Mouse (Mus musculus): ENCODE measurements around the gene Pard3. TPM values are rescaled to one million over a fixed set of nuclear protein-coding genes. Genes with fewer than 3 reads are reported as not detected.

Gene Pard3
- polyA plus RNA-seq, 1 experiment from 2014 or later: 27.3 TPM

DNA sequence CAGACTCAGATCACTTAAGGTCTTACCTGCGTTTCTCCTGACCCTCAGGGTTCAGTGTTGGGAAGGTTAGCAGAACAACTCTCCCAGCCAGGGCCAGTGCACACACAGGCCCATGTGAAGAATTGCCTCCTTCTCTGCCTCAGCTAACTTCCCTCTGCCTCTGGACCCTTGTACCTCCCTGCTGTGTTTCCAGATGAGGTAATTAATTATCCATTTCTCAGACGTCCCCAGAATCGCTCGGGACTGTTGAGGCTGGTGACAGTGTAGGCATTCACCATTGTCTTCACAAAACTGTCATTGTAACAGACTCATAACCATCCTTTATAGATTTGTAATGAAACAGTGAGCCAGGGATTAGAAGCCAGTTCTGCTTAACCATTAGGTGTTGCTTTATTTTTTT lies 143.8 kb downstream of the Pard3 start:
- H3K4me3 ChIP-seq (replicated peaks; ENCODE audit: low read depth, low read length): no peak overlapping the region
- no peaks in the 10 kb centered on the region for H3K36me3 ChIP-seq (ENCODE audit: control insufficient read depth, insufficient read depth, low read length)
- no peaks in the 10 kb centered on the region for H3K9me3 ChIP-seq (ENCODE audit: control insufficient read depth, low read length)
- H3K27ac ChIP-seq (replicated peaks; ENCODE audit: low read depth, low read length): no peak overlapping the region
- ATAC-seq (ENCODE audit: low FRiP score, low TSS enrichment): no peak
- 31% methylated on average over 4 of the region's 4 CpGs for WGBS
- no peaks in the 10 kb centered on the region for H3K27me3 ChIP-seq (ENCODE audit: control insufficient read depth, insufficient read depth, low read length)
- peaks cover 8% of the 10 kb centered on the region; the same call in 1 of the 2 replicates for H3K4me1 ChIP-seq (ENCODE audit: control insufficient read depth, insufficient read depth, low read length)
- no peak overlapping the region for H3K9ac ChIP-seq (replicated peaks; ENCODE audit: low read length)
- H3K4me2 ChIP-seq (ENCODE audit: low read length): no peak overlapping the region
- DNase-seq: no peak

DNA sequence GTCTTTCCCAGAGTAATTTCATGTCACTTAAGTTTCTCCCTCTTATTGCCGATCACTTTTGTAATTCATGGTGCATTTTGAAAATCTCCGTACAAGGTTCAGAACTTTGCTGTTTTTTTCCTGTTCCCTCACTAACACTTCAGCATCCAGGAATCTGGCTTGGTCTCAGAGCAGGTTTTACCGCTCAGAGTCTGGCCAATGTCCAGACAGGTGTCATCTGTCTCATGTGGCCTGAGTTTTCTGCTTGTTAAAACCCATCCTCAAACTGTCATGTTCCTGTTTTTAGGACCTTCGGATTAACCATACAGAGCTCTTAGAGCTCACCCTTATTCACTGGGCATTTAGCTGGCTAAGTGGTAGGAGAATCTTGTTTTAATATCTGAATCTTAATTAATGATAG lies 146.9 kb downstream of the Pard3 start:
- Histone ChIP-seq H3K36me3 (ENCODE audit: control insufficient read depth, insufficient read depth, low read length) (no peaks in the 10 kb centered on the region), H3K9me3 (ENCODE audit: control insufficient read depth, low read length) (no peaks in the 10 kb centered on the region), H3K4me3 (replicated peaks; ENCODE audit: low read depth, low read length) (no peak overlapping the region), H3K27ac (replicated peaks; ENCODE audit: low read depth, low read length) (no peak overlapping the region), H3K9ac (replicated peaks; ENCODE audit: low read length) (no peak overlapping the region), H3K4me1 (ENCODE audit: control insufficient read depth, insufficient read depth, low read length) (peaks cover 20% of the 10 kb centered on the region), H3K27me3 (ENCODE audit: control insufficient read depth, insufficient read depth, low read length) (no peaks in the 10 kb centered on the region), H3K4me2 (ENCODE audit: low read length) (no peak overlapping the region)
- ATAC-seq (ENCODE audit: low FRiP score, low TSS enrichment) (no peak), DNase-seq (no peak)
- WGBS: 94% methylated on average over 4 of the region's 4 CpGs

DNA sequence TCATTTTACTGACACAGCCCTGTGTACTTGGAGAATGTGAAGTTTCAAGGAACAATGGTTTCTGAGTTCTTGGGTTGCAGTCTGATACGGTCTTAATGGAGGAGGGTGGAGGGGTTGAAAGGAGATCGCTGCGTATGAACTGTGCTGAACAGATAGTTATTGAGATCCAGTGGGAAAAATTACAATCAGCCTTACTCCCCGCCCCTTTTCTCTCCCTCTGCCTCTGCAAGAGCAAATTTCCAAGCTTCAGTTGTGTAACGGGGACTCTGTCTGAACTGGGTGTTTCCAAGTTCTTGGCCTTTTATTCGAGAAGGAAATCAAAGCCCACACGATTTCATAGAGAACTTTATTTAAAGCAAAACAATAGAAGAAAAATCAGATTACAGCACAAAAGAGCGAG lies 150.6 kb downstream of the Pard3 start:
- H3K36me3 ChIP-seq (ENCODE audit: control insufficient read depth, insufficient read depth, low read length): no peaks in the 10 kb centered on the region
- ATAC-seq (ENCODE audit: low FRiP score, low TSS enrichment) (no peak), DNase-seq (no peak)
- no peaks in the 10 kb centered on the region for H3K27me3 ChIP-seq (ENCODE audit: control insufficient read depth, insufficient read depth, low read length)
- peaks cover 27% of the 10 kb centered on the region for H3K4me1 ChIP-seq (ENCODE audit: control insufficient read depth, insufficient read depth, low read length)
- H3K4me3 ChIP-seq (replicated peaks; ENCODE audit: low read depth, low read length): no peak overlapping the region
- WGBS: 54% methylated on average over 8 of the region's 8 CpGs
- no peak overlapping the region for H3K4me2 ChIP-seq (ENCODE audit: low read length)
- H3K27ac ChIP-seq (replicated peaks; ENCODE audit: low read depth, low read length): peak overlapping the region; percentile 58
- H3K9ac ChIP-seq (replicated peaks; ENCODE audit: low read length): no peak overlapping the region
- no peaks in the 10 kb centered on the region for H3K9me3 ChIP-seq (ENCODE audit: control insufficient read depth, low read length)

DNA sequence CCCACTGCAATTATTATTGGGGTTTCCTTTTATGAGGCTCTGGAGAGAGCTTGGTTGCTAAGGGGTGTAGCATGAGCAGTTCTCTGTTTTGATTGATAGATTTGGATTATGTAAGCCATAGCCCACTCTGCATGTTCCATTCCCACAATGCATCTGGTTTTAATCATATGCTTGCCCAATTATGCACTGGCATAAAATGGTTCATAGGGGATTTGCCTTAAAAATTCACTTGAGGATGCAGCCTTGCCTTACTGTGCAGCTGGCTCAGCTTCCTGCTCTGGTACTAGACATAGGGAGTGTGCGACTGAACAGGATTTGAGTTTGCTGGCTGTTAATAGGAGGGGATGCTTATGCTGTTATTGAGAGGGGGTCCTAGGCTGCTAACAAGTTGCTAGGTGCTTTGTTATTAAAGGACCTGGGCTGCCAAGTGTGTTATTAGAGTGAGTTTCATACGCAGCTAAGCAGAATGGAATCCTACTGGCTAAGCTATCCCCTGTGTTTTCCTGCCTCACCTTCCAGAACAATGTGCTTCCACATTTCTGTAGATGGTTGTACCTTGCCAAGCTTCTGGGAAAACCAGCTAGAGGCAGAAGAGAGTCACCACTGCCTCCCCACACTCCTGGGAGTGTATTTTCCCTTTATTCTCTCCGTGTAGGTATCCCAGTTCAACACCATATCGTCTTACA lies 151.2 kb downstream of the Pard3 start:
- peak; percentile 53; the same call in 1 of the 2 replicates for ATAC-seq (ENCODE audit: low FRiP score, low TSS enrichment)
- no peak overlapping the region for H3K9ac ChIP-seq (replicated peaks; ENCODE audit: low read length)
- peak overlapping the region; percentile 58 for H3K27ac ChIP-seq (replicated peaks; ENCODE audit: low read depth, low read length)
- no peak overlapping the region for H3K4me3 ChIP-seq (replicated peaks; ENCODE audit: low read depth, low read length)
- no peak overlapping the region for H3K4me2 ChIP-seq (ENCODE audit: low read length)
- DNase-seq: peak; percentile 62
- H3K36me3 ChIP-seq (ENCODE audit: control insufficient read depth, insufficient read depth, low read length): no peaks in the 10 kb centered on the region
- WGBS: 56% methylated on average over 4 of the region's 4 CpGs
- no peaks in the 10 kb centered on the region for H3K27me3 ChIP-seq (ENCODE audit: control insufficient read depth, insufficient read depth, low read length)
- H3K4me1 ChIP-seq (ENCODE audit: control insufficient read depth, insufficient read depth, low read length): peaks cover 32% of the 10 kb centered on the region
- no peaks in the 10 kb centered on the region for H3K9me3 ChIP-seq (ENCODE audit: control insufficient read depth, low read length)

DNA sequence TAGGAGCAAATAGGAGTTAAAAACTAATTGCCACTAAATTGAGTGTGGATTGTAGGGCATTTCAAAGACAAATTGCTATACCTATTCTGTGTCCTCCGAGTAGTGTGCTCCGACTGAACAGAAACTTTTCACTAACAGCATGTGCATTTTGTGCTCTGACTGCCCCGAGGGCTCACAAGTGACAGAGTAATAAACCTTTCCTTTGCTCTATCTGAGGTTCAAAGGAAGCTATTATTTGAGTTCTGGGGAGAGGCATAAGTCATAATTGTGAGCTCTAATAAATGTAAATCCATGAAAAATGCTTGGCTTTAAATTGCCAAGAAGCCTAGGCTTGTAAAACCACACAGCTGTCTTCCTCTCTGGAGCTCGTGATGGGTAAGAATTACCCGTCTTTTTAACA lies 156.5 kb downstream of the Pard3 start:
- peaks cover 28% of the 10 kb centered on the region for H3K4me1 ChIP-seq (ENCODE audit: control insufficient read depth, insufficient read depth, low read length)
- ATAC-seq (ENCODE audit: low FRiP score, low TSS enrichment): no peak
- no peaks in the 10 kb centered on the region for H3K36me3 ChIP-seq (ENCODE audit: control insufficient read depth, insufficient read depth, low read length)
- no peak overlapping the region for H3K4me2 ChIP-seq (ENCODE audit: low read length)
- DNase-seq: peak; percentile 48
- H3K27me3 ChIP-seq (ENCODE audit: control insufficient read depth, insufficient read depth, low read length): no peaks in the 10 kb centered on the region
- no peaks in the 10 kb centered on the region for H3K9me3 ChIP-seq (ENCODE audit: control insufficient read depth, low read length)
- WGBS: 29% methylated on average over 5 of the region's 5 CpGs
- H3K4me3 ChIP-seq (replicated peaks; ENCODE audit: low read depth, low read length): no peak overlapping the region
- peak overlapping the region; percentile 61 for H3K27ac ChIP-seq (replicated peaks; ENCODE audit: low read depth, low read length)
- no peak overlapping the region for H3K9ac ChIP-seq (replicated peaks; ENCODE audit: low read length)

GRCm38 (mm10) chr8:127220615-127221014 lies 156.9 kb downstream of the Pard3 start:
- ATAC-seq (ENCODE audit: low FRiP score, low TSS enrichment) (no peak), DNase-seq (no peak)
- 45% methylated on average over 7 of the region's 7 CpGs for WGBS
- H3K4me1 ChIP-seq (ENCODE audit: control insufficient read depth, insufficient read depth, low read length): peaks cover 26% of the 10 kb centered on the region
- no peak overlapping the region for H3K9ac ChIP-seq (replicated peaks; ENCODE audit: low read length)
- no peak overlapping the region for H3K4me2 ChIP-seq (ENCODE audit: low read length)
- no peak overlapping the region for H3K4me3 ChIP-seq (replicated peaks; ENCODE audit: low read depth, low read length)
- H3K27me3 ChIP-seq (ENCODE audit: control insufficient read depth, insufficient read depth, low read length): no peaks in the 10 kb centered on the region
- H3K9me3 ChIP-seq (ENCODE audit: control insufficient read depth, low read length): no peaks in the 10 kb centered on the region
- no peaks in the 10 kb centered on the region for H3K36me3 ChIP-seq (ENCODE audit: control insufficient read depth, insufficient read depth, low read length)
- peak overlapping the region; percentile 61 for H3K27ac ChIP-seq (replicated peaks; ENCODE audit: low read depth, low read length)

- H3K9me3 ChIP-seq (ENCODE audit: control insufficient read depth, low read length): no peaks in the 10 kb centered on the region
- peaks cover 22% of the 10 kb centered on the region for H3K4me1 ChIP-seq (ENCODE audit: control insufficient read depth, insufficient read depth, low read length)
- ATAC-seq (ENCODE audit: low FRiP score, low TSS enrichment): no peak
- H3K36me3 ChIP-seq (ENCODE audit: control insufficient read depth, insufficient read depth, low read length): no peaks in the 10 kb centered on the region
- no peak overlapping the region for H3K4me3 ChIP-seq (replicated peaks; ENCODE audit: low read depth, low read length)
- H3K4me2 ChIP-seq (ENCODE audit: low read length): no peak overlapping the region
- H3K9ac ChIP-seq (replicated peaks; ENCODE audit: low read length): no peak overlapping the region
- no peak for DNase-seq
- H3K27ac ChIP-seq (replicated peaks; ENCODE audit: low read depth, low read length): no peak overlapping the region
- no peaks in the 10 kb centered on the region for H3K27me3 ChIP-seq (ENCODE audit: control insufficient read depth, insufficient read depth, low read length)
- 58% methylated on average over 3 of the region's 3 CpGs for WGBS
Observed at GRCm38 (mm10) chr8:127222361-127222760, 158.7 kb downstream of the Pard3 start.

- 55% methylated on average over 1 of the region's 1 CpGs for WGBS
- Histone ChIP-seq H3K9me3 (ENCODE audit: control insufficient read depth, low read length) (no peaks in the 10 kb centered on the region; the same call in 1 of the 2 replicates), H3K27me3 (ENCODE audit: control insufficient read depth, insufficient read depth, low read length) (no peaks in the 10 kb centered on the region), H3K4me3 (replicated peaks; ENCODE audit: low read depth, low read length) (no peak overlapping the region), H3K27ac (replicated peaks; ENCODE audit: low read depth, low read length) (no peak overlapping the region), H3K4me2 (ENCODE audit: low read length) (no peak overlapping the region), H3K36me3 (ENCODE audit: control insufficient read depth, insufficient read depth, low read length) (no peaks in the 10 kb centered on the region), H3K4me1 (ENCODE audit: control insufficient read depth, insufficient read depth, low read length) (peaks cover 13% of the 10 kb centered on the region; the same call in 1 of the 2 replicates), H3K9ac (replicated peaks; ENCODE audit: low read length) (no peak overlapping the region)
- DNase-seq (no peak), ATAC-seq (ENCODE audit: low FRiP score, low TSS enrichment) (no peak)
Observed at GRCm38 (mm10) chr8:127226996-127227395, 163.3 kb downstream of the Pard3 start.

DNA sequence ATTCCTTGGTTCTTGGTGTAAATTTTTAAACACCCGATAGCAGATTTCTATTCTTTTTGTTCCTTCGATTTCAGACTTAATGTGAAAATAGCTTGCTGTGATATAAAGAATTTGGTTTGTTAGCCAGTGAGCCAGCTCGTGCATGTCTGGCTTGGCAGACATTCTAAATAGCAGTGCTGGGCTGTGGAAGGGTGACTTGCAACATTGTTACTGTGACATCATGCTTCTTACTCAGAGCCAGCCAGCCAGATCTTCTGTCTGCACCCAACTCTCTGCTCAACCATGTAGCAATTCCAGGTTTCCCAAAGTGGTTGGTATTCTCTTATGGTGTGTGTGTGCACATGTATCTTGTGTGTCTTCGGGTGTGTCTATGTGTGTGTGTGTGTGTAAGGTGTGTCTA lies 163.7 kb downstream of the Pard3 start:
- ATAC-seq (ENCODE audit: low FRiP score, low TSS enrichment) (no peak), DNase-seq (peak; percentile 28)
- Histone ChIP-seq H3K36me3 (ENCODE audit: control insufficient read depth, insufficient read depth, low read length) (no peaks in the 10 kb centered on the region), H3K27ac (replicated peaks; ENCODE audit: low read depth, low read length) (no peak overlapping the region), H3K9me3 (ENCODE audit: control insufficient read depth, low read length) (no peaks in the 10 kb centered on the region; the same call in 1 of the 2 replicates), H3K4me3 (replicated peaks; ENCODE audit: low read depth, low read length) (no peak overlapping the region), H3K4me1 (ENCODE audit: control insufficient read depth, insufficient read depth, low read length) (peaks cover 13% of the 10 kb centered on the region; the same call in 1 of the 2 replicates), H3K4me2 (ENCODE audit: low read length) (no peak overlapping the region), H3K9ac (replicated peaks; ENCODE audit: low read length) (no peak overlapping the region), H3K27me3 (ENCODE audit: control insufficient read depth, insufficient read depth, low read length) (no peaks in the 10 kb centered on the region)
- 88% methylated on average over 4 of the region's 4 CpGs for WGBS

All from midbrain, embryonic 14.5 days (tissue).